In genomic region chr1:58422879-58423278, GRCm38 (mm10) we compare ENCODE assay signal across 8 mouse cellular contexts. TPM values are rescaled to one million over a fixed set of nuclear protein-coding genes. Genes with fewer than 3 reads are reported as not detected.
DNase-seq lines count a peak whose midpoint lies in the region; ATAC-seq and TF ChIP-seq lines count a peak whose summit lies in the region.

No protein-coding gene starts in this region.

- H3K4me1 ChIP-seq in heart, postnatal 0 days (ENCODE audit: control insufficient read depth, insufficient read depth), result peaks cover 10% of the 10 kb centered on the region
- peaks cover 21% of the 10 kb centered on the region for H3K4me1 ChIP-seq in midbrain, embryonic 10.5 days

- peak; percentile 66 for DNase-seq in MN1 (ENCODE audit: low spot score)
- peak; percentile 43 for DNase-seq in embryo, embryonic 9.5 days (ENCODE audit: extremely low spot score)
- peak; percentile 75 for DNase-seq in heart, postnatal 0 days (ENCODE audit: low spot score)
- DNase-seq in large intestine, adult 2 months (ENCODE audit: low read depth, low spot score), result peak; percentile 64
- peak; percentile 24 for DNase-seq in midbrain, embryonic 10.5 days (ENCODE audit: low spot score)
- peak; percentile 32 for DNase-seq in testis, postnatal 14 days (ENCODE audit: low spot score)
- no peak for DNase-seq in ovary, postnatal 10 days (ENCODE audit: low spot score)

- peaks cover 56% of the 10 kb centered on the region for H3K79me3 ChIP-seq in C2C12 (ENCODE audit: low read depth)

- H3K4me3 ChIP-seq in C2C12 (ENCODE audit: insufficient read depth, poor library complexity, severe bottlenecking), result peak overlapping the region; percentile 99
- H3K4me3 ChIP-seq in heart, postnatal 0 days (ENCODE audit: low read depth, low read length), result peak overlapping the region; percentile 99
- peak overlapping the region; percentile 100 for H3K4me3 ChIP-seq in midbrain, embryonic 10.5 days

- 4% methylated on average over 13 of the region's 13 CpGs for WGBS in heart, postnatal 0 days
- WGBS in large intestine, adult 2 months, result 1% methylated on average over 13 of the region's 13 CpGs
- WGBS in midbrain, embryonic 10.5 days, result 19% methylated on average over 13 of the region's 13 CpGs

- H3K36me3 ChIP-seq in C2C12 (ENCODE audit: control insufficient read depth, insufficient read depth), result peaks cover 46% of the 10 kb centered on the region
- H3K36me3 ChIP-seq in heart, postnatal 0 days (replicated peaks; ENCODE audit: control insufficient read depth, insufficient read depth, low read length), result peaks cover 33% of the 10 kb centered on the region
- H3K36me3 ChIP-seq in midbrain, embryonic 10.5 days, result peaks cover 44% of the 10 kb centered on the region

- peak overlapping the region; percentile 100 for H3K27ac ChIP-seq in heart, postnatal 0 days (ENCODE audit: low read depth)
- H3K27ac ChIP-seq in midbrain, embryonic 10.5 days (replicated peaks), result peak overlapping the region; percentile 100

- no peak for TF ChIP-seq CTCF in C2C12 (IDR thresholded peaks at IDR 0.05; ENCODE audit: control insufficient read depth, insufficient read depth, insufficient read length)
- TF ChIP-seq CTCF in heart, postnatal 0 days (IDR thresholded peaks at IDR 0.05; ENCODE audit: low read depth), result no peak

- H3K27me3 ChIP-seq in C2C12 (ENCODE audit: control insufficient read depth, insufficient read depth, insufficient read length), result no peaks in the 10 kb centered on the region
- no peaks in the 10 kb centered on the region for H3K27me3 ChIP-seq in heart, postnatal 0 days (ENCODE audit: control insufficient read depth, insufficient read depth, low read length)
- H3K27me3 ChIP-seq in midbrain, embryonic 10.5 days (ENCODE audit: low read depth, poor library complexity, severe bottlenecking), result no peaks in the 10 kb centered on the region

- peak overlapping the region; percentile 82 for H3K4me2 ChIP-seq in heart, postnatal 0 days (ENCODE audit: low read depth, low read length)

- H3K79me2 ChIP-seq in C2C12 (ENCODE audit: control insufficient read depth, insufficient read depth), result peaks cover 60% of the 10 kb centered on the region

- H3K9ac ChIP-seq in heart, postnatal 0 days (replicated peaks; ENCODE audit: low read depth, low read length), result peak overlapping the region; percentile 100

- TF ChIP-seq EP300 in heart, postnatal 0 days (IDR thresholded peaks at IDR 0.05; ENCODE audit: low read depth), result no peak

- no peaks in the 10 kb centered on the region for H3K9me3 ChIP-seq in heart, postnatal 0 days (replicated peaks; ENCODE audit: control insufficient read depth, low read length)
- no peaks in the 10 kb centered on the region for H3K9me3 ChIP-seq in midbrain, embryonic 10.5 days (replicated peaks)

- ATAC-seq in heart, postnatal 0 days (ENCODE audit: insufficient read depth, low read depth), result peak; percentile 62

- H3ac ChIP-seq in C2C12 (ENCODE audit: control insufficient read depth, insufficient read length, low read depth), result peak overlapping the region; percentile 99

TF ChIP-seq in C2C12, 6 proteins besides CTCF, POLR2A, EP300 and RAD21:
- TF ChIP-seq USF1 (IDR thresholded peaks at IDR 0.05; ENCODE audit: low read depth), result no peak
- TF ChIP-seq CEBPB (IDR thresholded peaks at IDR 0.05; ENCODE audit: low read depth), result no peak
- no peak for TF ChIP-seq MYOG (IDR thresholded peaks at IDR 0.05; ENCODE audit: control insufficient read depth, extremely low read depth, insufficient read length)
- TF ChIP-seq MAX (IDR thresholded peaks at IDR 0.05), result no peak
- no peak for TF ChIP-seq FOSL1 (IDR thresholded peaks at IDR 0.05; ENCODE audit: insufficient read depth, low read length, poor library complexity, severe bottlenecking)
- no peak for TF ChIP-seq MYOD1 (IDR thresholded peaks at IDR 0.05; ENCODE audit: control insufficient read depth, insufficient read length, low read depth)

RNA-seq across cellular contexts. Expression of gene Clk1, which starts 1.0 kb away (rescaled TPM):
- polyA plus RNA-seq in C2C12 (2012; fragmentation: generic; extraction: Trizol), result 16.6 TPM
- total RNA-seq in heart, postnatal 0 days (2014; rRNA removed; ENCODE audit: low replicate concordance), result 59.3 and 100 TPM in 2 replicates
- polyA plus RNA-seq in heart, postnatal 0 days (2015; fragmentation: Nextera tagmentation; extraction: Ambion mirVana), result 105 and 108 TPM in 2 replicates
- polyA plus RNA-seq in large intestine, adult 2 months (2012; rRNA removed), result 35.9 and 54.7 TPM in 2 replicates
- 123 and 145 TPM in 2 replicates for polyA plus RNA-seq in midbrain, embryonic 10.5 days (2016; fragmentation: Nextera tagmentation; extraction: Ambion mirVana)

RNA-seq across cellular contexts. Expression of gene Nif3l1, which starts 22.1 kb away (rescaled TPM):
- 43.3 TPM for polyA plus RNA-seq in C2C12 (2012; fragmentation: generic; extraction: Trizol)
- total RNA-seq in heart, postnatal 0 days (2014; rRNA removed; ENCODE audit: low replicate concordance), result 9.0 and 43.8 TPM in 2 replicates
- 16.1 and 16.2 TPM in 2 replicates for polyA plus RNA-seq in heart, postnatal 0 days (2015; fragmentation: Nextera tagmentation; extraction: Ambion mirVana)
- polyA plus RNA-seq in large intestine, adult 2 months (2012; rRNA removed), result 15.9 and 20.5 TPM in 2 replicates
- 70.8 and 76.7 TPM in 2 replicates for polyA plus RNA-seq in midbrain, embryonic 10.5 days (2016; fragmentation: Nextera tagmentation; extraction: Ambion mirVana)

RNA-seq across cellular contexts. Expression of gene Ppil3, which starts 22.4 kb away (rescaled TPM):
- 88.9 TPM for polyA plus RNA-seq in C2C12 (2012; fragmentation: generic; extraction: Trizol)
- total RNA-seq in heart, postnatal 0 days (2014; rRNA removed; ENCODE audit: low replicate concordance), result 8.7 and 15.2 TPM in 2 replicates
- polyA plus RNA-seq in heart, postnatal 0 days (2015; fragmentation: Nextera tagmentation; extraction: Ambion mirVana), result 27.1 and 27.9 TPM in 2 replicates
- polyA plus RNA-seq in large intestine, adult 2 months (2012; rRNA removed), result 16.6 and 17.4 TPM in 2 replicates
- polyA plus RNA-seq in midbrain, embryonic 10.5 days (2016; fragmentation: Nextera tagmentation; extraction: Ambion mirVana), result 57.4 and 62.5 TPM in 2 replicates

RNA-seq across cellular contexts. Expression of gene Bzw1, which starts 30.2 kb away (rescaled TPM):
- polyA plus RNA-seq in C2C12 (2012; fragmentation: generic; extraction: Trizol), result 79.2 TPM
- 59.3 and 74.6 TPM in 2 replicates for total RNA-seq in heart, postnatal 0 days (2014; rRNA removed; ENCODE audit: low replicate concordance)
- polyA plus RNA-seq in heart, postnatal 0 days (2015; fragmentation: Nextera tagmentation; extraction: Ambion mirVana), result 158 and 163 TPM in 2 replicates
- polyA plus RNA-seq in large intestine, adult 2 months (2012; rRNA removed), result 28.9 and 36.4 TPM in 2 replicates
- 454 and 464 TPM in 2 replicates for polyA plus RNA-seq in midbrain, embryonic 10.5 days (2016; fragmentation: Nextera tagmentation; extraction: Ambion mirVana)
